19 mouse cellular contexts compared by ENCODE assay signal in genomic region chr5:139801880-139802279, GRCm38 (mm10). TPM values are rescaled to one million over a fixed set of nuclear protein-coding genes. Genes with fewer than 3 reads are reported as not detected.
"Had no signal": no experiment of that assay in that cellular context is flagged by ENCODE, and none has a peak within 500 bp of the region (broad histone marks: within the 10 kb centered on the region; RNA-seq: fewer than 3 reads in every experiment).

No protein-coding gene starts in this region.

- H3K9ac ChIP-seq: neural tube, embryonic 13.5 days had no signal

- H3K27me3 ChIP-seq: neural tube, embryonic 13.5 days had no signal

- H3K9me3 ChIP-seq: limb, embryonic 10.5 days; neural tube, embryonic 13.5 days had no signal

- DNase-seq: kidney, adult 8-10 months; lung, adult 2 months; lung, postnatal 4 days; midbrain, embryonic 14.5 days; retina, postnatal 1 day; right cerebral cortex, postnatal 4 days; spleen, adult 18-20 months; thymus, adult 18-20 months; thymus, postnatal 14 days had no signal

- ATAC-seq: intestine, embryonic 16.5 days; lung, postnatal 0 days had no signal

- H3K4me2 ChIP-seq: neural tube, embryonic 13.5 days had no signal

- H3K4me3 ChIP-seq: left cerebral cortex, adult 2 months; limb, embryonic 10.5 days; neural tube, embryonic 13.5 days had no signal

- H3K27ac ChIP-seq: left cerebral cortex, adult 2 months; limb, embryonic 10.5 days; neural tube, embryonic 13.5 days had no signal

RNA-seq across cellular contexts. Expression of gene Gm26938, which starts 24.3 kb away (rescaled TPM):
- total RNA-seq: layer of hippocampus, postnatal 25 days; left cerebral cortex, adult 2 months; left cerebral cortex, postnatal 14 days; megakaryocyte-erythroid progenitor cell, adult 5-6 weeks had no signal
- polyA plus RNA-seq: intestine, embryonic 16.5 days; limb, embryonic 10.5 days; limb, embryonic 14.5 days; lung, adult 2 months; lung, postnatal 0 days; neural tube, embryonic 13.5 days; stomach, embryonic 14.5 days had no signal
